Mouse (Mus musculus) neural tube, embryonic 13.5 days (tissue): ENCODE data around the gene Gm10770. TPM values are rescaled to one million over a fixed set of nuclear protein-coding genes. Genes with fewer than 3 reads are reported as not detected.

Experiments used
- polyA plus RNA-seq: library from polyadenylated mRNA; unstranded; fragments of >200 nt; fragmentation: Nextera tagmentation; extraction: Ambion mirVana; gene quantifications from 2 replicates; pipeline ENCODE4 v1.2.1, GENCODE M21; 2015

Gm10770 gene
- polyA plus RNA-seq, 1 experiment from 2014 or later, result not detected

Other genes with a start within 250 kb of the Gm10770 start
- gene Zfp120, start 43.0 kb downstream of the Gm10770 start, polyA plus RNA-seq, result 8.9 and 9.6 TPM in 2 replicates
- gene Gm14139, start 2.1 kb upstream of the Gm10770 start, polyA plus RNA-seq, result not detected in 2 replicates
- gene Zfp937, start 38.4 kb upstream of the Gm10770 start, polyA plus RNA-seq, result 12.4 and 15.0 TPM in 2 replicates
- gene Gm21994, start 75.9 kb upstream of the Gm10770 start, polyA plus RNA-seq, result 2.9 and 4.7 TPM in 2 replicates
- not detected in 2 replicates for gene Gm14124, start 77.8 kb upstream of the Gm10770 start, polyA plus RNA-seq
- gene Gm10130, start 144.0 kb upstream of the Gm10770 start, polyA plus RNA-seq, result 2.3 and 2.7 TPM in 2 replicates
- gene 3300002I08Rik, start 183.1 kb upstream of the Gm10770 start, polyA plus RNA-seq, result 14.6 and 18.2 TPM in 2 replicates